Mouse (Mus musculus) neutrophil, adult 65 days (primary cell): ENCODE data around the gene Atp4b. TPM values are rescaled to one million over a fixed set of nuclear protein-coding genes. Genes with fewer than 3 reads are reported as not detected.

ENCODE experiments used
- total RNA-seq: library from RNA; stranded (reverse); gene quantifications from 2 replicates; pipeline ENCODE4 v1.2.4, GENCODE M21; 2023

The Atp4b gene
- not detected in 2 replicates for total RNA-seq

DNA sequence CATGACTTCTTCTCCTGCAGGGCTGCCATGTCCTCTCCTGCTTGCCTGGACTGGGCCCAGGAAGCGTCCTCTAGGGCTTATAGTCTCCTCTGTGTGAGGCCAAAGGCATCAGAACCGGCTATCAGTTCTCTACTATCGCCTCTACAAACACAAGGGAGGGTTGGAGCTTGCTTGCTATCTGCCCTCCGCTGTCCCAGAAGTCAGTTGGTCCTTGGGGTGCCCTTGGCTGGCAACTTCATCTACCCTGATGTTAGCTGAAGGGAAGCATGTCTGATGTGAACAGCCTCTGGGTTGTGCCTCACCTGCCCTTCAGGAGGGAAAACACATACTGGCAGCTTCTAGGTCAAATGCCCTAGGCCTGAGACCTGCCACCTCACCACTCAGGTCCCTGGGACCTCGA is at the start of gene Atp4b:
Gene Atp4b, minus strand, starts transcription at position 101 of the 400 bp plus-strand sequence.

DNA sequence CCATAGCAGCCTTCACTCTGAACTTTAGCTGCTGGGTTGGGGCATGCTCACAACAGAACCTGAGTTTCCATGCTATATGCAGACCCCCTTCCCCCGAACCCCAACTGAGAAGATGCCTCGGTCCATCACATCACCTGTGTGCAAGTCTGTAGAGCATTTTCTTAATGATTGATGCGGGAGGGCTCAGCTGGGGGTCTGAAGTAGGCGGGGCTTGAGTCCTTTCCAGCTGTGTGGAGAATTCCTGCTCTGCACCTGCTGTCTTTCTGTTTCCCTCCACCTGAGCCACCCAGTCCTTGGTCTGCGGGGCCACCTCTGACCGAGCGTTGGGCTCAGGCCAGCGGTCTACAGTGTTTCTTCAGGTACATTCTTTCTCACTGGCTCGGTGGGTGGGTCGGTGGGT is 38.3 kb upstream of the Atp4b start, which contains the start of gene Tmem255b:
Gene Tmem255b, plus strand, starts transcription at position 301 of the 400 bp plus-strand sequence.

DNA sequence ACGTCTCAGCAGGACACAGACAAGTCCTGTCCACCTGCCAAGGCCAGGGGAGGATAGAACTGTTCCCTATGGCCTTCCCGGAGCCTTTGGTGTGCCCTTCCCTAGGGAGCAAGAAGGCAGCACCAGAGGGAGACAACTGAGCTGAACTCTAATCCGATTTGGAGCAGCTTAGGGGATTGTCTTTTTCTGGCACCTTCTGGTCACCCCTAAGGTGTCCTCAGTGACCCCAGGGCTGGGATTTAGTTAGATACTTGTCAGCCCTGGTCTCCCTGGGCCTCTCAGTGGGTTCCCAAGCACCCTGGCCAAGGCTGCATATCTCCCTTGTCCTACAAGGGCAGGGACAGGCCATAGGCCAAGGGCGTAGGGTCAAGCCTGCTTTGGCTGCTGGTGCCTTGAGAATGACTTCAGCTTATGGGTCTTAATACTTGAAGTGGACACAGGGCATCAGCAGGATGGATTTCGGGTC is 8.1 kb upstream of the Atp4b start, which contains the start of gene Grk1:
Gene Grk1, plus strand, starts transcription at position 416 of the 466 bp plus-strand sequence.

GRCm38 (mm10) chr8:13338255-13338860 is 58.3 kb downstream of the Atp4b start, which contains the start of gene Tfdp1:
Gene Tfdp1 (plus strand): TSS chr8:13338751.

Other genes starting within 250 kb of the Atp4b start
- gene Lamp1, start 237.7 kb downstream of the Atp4b start, total RNA-seq: 275 and 313 TPM in 2 replicates
- gene Grtp1, start 196.2 kb downstream of the Atp4b start, total RNA-seq: not detected in 2 replicates
- not detected in 2 replicates for gene Adprhl1, start 142.7 kb downstream of the Atp4b start, total RNA-seq
- 6.1 and 7.5 TPM in 2 replicates for gene Dcun1d2, start 108.7 kb downstream of the Atp4b start, total RNA-seq
- 46.5 and 58.3 TPM in 2 replicates for gene Tmco3, start 108.6 kb downstream of the Atp4b start, total RNA-seq
- 150 and 168 TPM in 2 replicates for gene Tfdp1, start 58.1 kb downstream of the Atp4b start, total RNA-seq
- gene Grk1, start 8.3 kb upstream of the Atp4b start, total RNA-seq: 0.14 and 0.19 TPM in 2 replicates
- not detected in 2 replicates for gene Tmem255b, start 38.4 kb upstream of the Atp4b start, total RNA-seq
- gene Gas6, start 97.7 kb upstream of the Atp4b start, total RNA-seq: 0.84 and 0.88 TPM in 2 replicates
- gene 1700029H14Rik, start 165.6 kb upstream of the Atp4b start, total RNA-seq: 2.4 and 5.1 TPM in 2 replicates